ENCODE assay signal across 25 mouse cellular contexts in genomic region chr7:16201136-16201535, GRCm38 (mm10). TPM values are rescaled to one million over a fixed set of nuclear protein-coding genes. Genes with fewer than 3 reads are reported as not detected.
DNase-seq lines count a peak whose midpoint lies in the region; ATAC-seq lines count a peak whose summit lies in the region.
"Had no signal": no experiment of that assay in that cellular context is flagged by ENCODE, and none has a peak within 500 bp of the region (broad histone marks: within the 10 kb centered on the region; RNA-seq: fewer than 3 reads in every experiment).

No protein-coding gene starts in this region.

- ATAC-seq in hematopoietic stem cell, adult 5-6 weeks (replicated peaks in 1 of 2; ENCODE audit: insufficient read depth in 1 of 2, low FRiP score in 2 of 2, low TSS enrichment in 1 of 2, low read depth in 1 of 2, poor library complexity in 2 of 2, severe bottlenecking in 2 of 2) = peak; percentile 62 to 77
- ATAC-seq in hindbrain, embryonic 11.5 days (ENCODE audit: low FRiP score) = no peak
- ATAC-seq: hindbrain, embryonic 16.5 days; Patski had no signal

- peak; percentile 27 for DNase-seq in CD4-positive, CD25-positive, alpha-beta regulatory T cell, adult 2 months (ENCODE audit: low read depth, low spot score)
- peak; percentile 50 to 55 for DNase-seq in natural killer cell, adult 2 months (ENCODE audit: low spot score in 2 of 2)
- peak; percentile 69 to 82 for DNase-seq in thymus, postnatal 36 days
- no peak for DNase-seq in lung, postnatal 36 days
- DNase-seq in hindbrain, embryonic 11.5 days (ENCODE audit: low spot score) = no peak
- DNase-seq in hindbrain, embryonic 10.5 days (ENCODE audit: low spot score) = no peak
- DNase-seq: adrenal gland, postnatal 25 days; B cell, adult 2 months; cerebellum, adult 11 months; cerebellum, postnatal 14 days; heart, postnatal 14 days; kidney, adult 11 months; kidney, postnatal 10 days; left cerebral cortex, postnatal 4 days; liver; lung, adult 18-20 months; lung, postnatal 14 days had no signal

- WGBS in hindbrain, embryonic 11.5 days = 87% methylated on average over 6 of the region's 6 CpGs
- WGBS in hindbrain, embryonic 10.5 days = 85% methylated on average over 6 of the region's 6 CpGs

- H3K4me3 ChIP-seq in hindbrain, embryonic 11.5 days (ENCODE audit: low read depth, low read length) = no peak overlapping the region
- no peak overlapping the region for H3K4me3 ChIP-seq in hindbrain, embryonic 10.5 days
- H3K4me3 ChIP-seq: neural tube, embryonic 12.5 days had no signal

- no peak overlapping the region for H3K27ac ChIP-seq in hindbrain, embryonic 11.5 days (ENCODE audit: low read depth, low read length)
- no peak overlapping the region for H3K27ac ChIP-seq in hindbrain, embryonic 10.5 days
- H3K27ac ChIP-seq: neural tube, embryonic 12.5 days had no signal

- H3K36me3 ChIP-seq in hindbrain, embryonic 11.5 days (ENCODE audit: control insufficient read depth, insufficient read depth, low read length) = 0 out of 2 replicates have a peak, but pooled peaks cover 3% of the 10 kb centered on the region
- peaks cover 100% of the 10 kb centered on the region for H3K36me3 ChIP-seq in hindbrain, embryonic 10.5 days

- H3K9ac ChIP-seq in hindbrain, embryonic 11.5 days (ENCODE audit: low read depth, low read length) = no peak overlapping the region
- H3K9ac ChIP-seq: neural tube, embryonic 12.5 days had no signal

- H3K27me3 ChIP-seq in hindbrain, embryonic 11.5 days (ENCODE audit: control insufficient read depth, insufficient read depth, low read length) = no peaks in the 10 kb centered on the region
- H3K27me3 ChIP-seq in hindbrain, embryonic 10.5 days (ENCODE audit: insufficient read depth, poor library complexity, severe bottlenecking) = no peaks in the 10 kb centered on the region
- H3K27me3 ChIP-seq: neural tube, embryonic 12.5 days; Patski had no signal

- no peaks in the 10 kb centered on the region for H3K9me3 ChIP-seq in hindbrain, embryonic 11.5 days (ENCODE audit: control insufficient read depth, low read length)
- H3K9me3 ChIP-seq in hindbrain, embryonic 10.5 days = no peaks in the 10 kb centered on the region
- H3K9me3 ChIP-seq: neural tube, embryonic 12.5 days had no signal

- H3K4me1 ChIP-seq in hindbrain, embryonic 11.5 days (replicated peaks; ENCODE audit: control insufficient read depth, insufficient read depth, low read length) = no peaks in the 10 kb centered on the region
- no peaks in the 10 kb centered on the region for H3K4me1 ChIP-seq in hindbrain, embryonic 10.5 days (replicated peaks)
- H3K4me1 ChIP-seq: neural tube, embryonic 12.5 days had no signal

- no peak overlapping the region for H3K4me2 ChIP-seq in hindbrain, embryonic 11.5 days (replicated peaks; ENCODE audit: low read depth, low read length)
- H3K4me2 ChIP-seq: heart, embryonic 11.5 days; midbrain, embryonic 11.5 days; neural tube, embryonic 12.5 days had no signal

RNA-seq across cellular contexts. Expression of gene Dhx34, which starts 20.7 kb away (rescaled TPM):
- 8.8 and 9.7 TPM in 2 replicates for total RNA-seq in hematopoietic stem cell, adult 5-6 weeks (2017)
- polyA plus RNA-seq in hindbrain, embryonic 11.5 days (2014; fragmentation: Nextera tagmentation; extraction: Ambion mirVana) = 7.9 and 9.1 TPM in 2 replicates
- polyA plus RNA-seq in hindbrain, embryonic 10.5 days (2016; fragmentation: Nextera tagmentation; extraction: Ambion mirVana) = 22.0 and 22.3 TPM in 2 replicates

RNA-seq across cellular contexts. Expression of gene Meis3, which starts 26.2 kb away (rescaled TPM):
- total RNA-seq in hematopoietic stem cell, adult 5-6 weeks (2017) = 1.6 and 3.4 TPM in 2 replicates
- 122 and 135 TPM in 2 replicates for polyA plus RNA-seq in hindbrain, embryonic 11.5 days (2014; fragmentation: Nextera tagmentation; extraction: Ambion mirVana)
- 117 and 173 TPM in 2 replicates for polyA plus RNA-seq in hindbrain, embryonic 10.5 days (2016; fragmentation: Nextera tagmentation; extraction: Ambion mirVana)
- total RNA-seq: granulocyte monocyte progenitor cell, adult 5-6 weeks had no signal

RNA-seq across cellular contexts. Expression of gene C5ar2, which starts 42.8 kb away (rescaled TPM):
- 1.2 and 1.3 TPM in 2 replicates for total RNA-seq in hematopoietic stem cell, adult 5-6 weeks (2017)
- polyA plus RNA-seq in hindbrain, embryonic 11.5 days (2014; fragmentation: Nextera tagmentation; extraction: Ambion mirVana) = 0.04 and 0.11 TPM in 2 replicates
- polyA plus RNA-seq in hindbrain, embryonic 10.5 days (2016; fragmentation: Nextera tagmentation; extraction: Ambion mirVana) = 0.05 TPM in 1 of 2 replicates, not detected in the other
- polyA plus RNA-seq: Patski had no signal

RNA-seq across cellular contexts. Expression of gene C5ar1, which starts 58.2 kb away (rescaled TPM):
- 4.1 and 5.1 TPM in 2 replicates for total RNA-seq in hematopoietic stem cell, adult 5-6 weeks (2017)
- polyA plus RNA-seq in hindbrain, embryonic 11.5 days (2014; fragmentation: Nextera tagmentation; extraction: Ambion mirVana) = 0.46 and 1.3 TPM in 2 replicates
- polyA plus RNA-seq in hindbrain, embryonic 10.5 days (2016; fragmentation: Nextera tagmentation; extraction: Ambion mirVana) = 0.96 and 0.97 TPM in 2 replicates
- total RNA-seq: ES-E14 had no signal
- polyA plus RNA-seq: Patski had no signal

Comparison
In these comparisons a context has a peak if more than half of its experiments do, and no peak if none do; other contexts are left out.
1. DNase-seq: peak in CD4-positive, CD25-positive, alpha-beta regulatory T cell, adult 2 months (single experiment), natural killer cell, adult 2 months (2 of 2) and thymus, postnatal 36 days (2 of 2); none in lung, postnatal 36 days (single experiment), hindbrain, embryonic 11.5 days (single experiment) and hindbrain, embryonic 10.5 days (single experiment).